Mouse (Mus musculus): ENCODE measurements around the gene Etl4.

DNA sequence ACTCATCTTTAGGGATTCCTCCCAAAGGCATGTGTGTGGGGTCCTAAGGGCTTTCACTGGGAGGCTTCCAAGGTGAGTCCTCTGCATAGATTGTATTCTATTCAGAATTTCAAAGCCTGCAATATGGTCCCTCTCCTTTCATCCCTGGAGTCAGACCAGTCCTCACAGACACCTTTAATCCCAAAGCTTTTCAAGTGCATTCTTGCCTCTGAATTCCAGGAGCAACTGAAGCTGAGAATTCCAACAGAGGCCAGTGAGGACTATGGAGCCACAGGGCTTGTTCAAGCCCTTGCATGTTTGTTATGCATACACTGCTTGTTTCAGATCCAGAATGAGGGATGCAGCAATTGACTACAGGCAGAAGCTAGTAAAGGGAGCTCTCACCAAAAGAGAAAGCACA is 743.5 kb downstream of the Etl4 start:
- no peak for TF ChIP-seq CTCF (IDR thresholded peaks at IDR 0.05; ENCODE audit: low read depth)
- no peak for TF ChIP-seq EP300 (IDR thresholded peaks at IDR 0.05; ENCODE audit: low read depth)

All from liver, postnatal 0 days (tissue).